Mouse (Mus musculus) kidney, embryonic 16.5 days (tissue): Measurements from ENCODE around the gene Gcnt1. TPM values are rescaled to one million over a fixed set of nuclear protein-coding genes. Genes with fewer than 3 reads are reported as not detected.

Source experiments
- ATAC-seq: fragments of 200-750 bp; cut with Nextera tagmentation; 2 replicates; pipeline ENCODE4 v1.8.0; 2017; ENCODE audit warnings: moderate TSS enrichment; ENCODE audit not compliant: low FRiP score, low TSS enrichment
- H3K27ac ChIP-seq: fragments of 300-500 bp; sonication (generic); 2 replicates; pipeline ENCODE4 v1.5.1; 2014; ENCODE audit warnings: low read length
- H3K27me3 ChIP-seq: fragments of 300-500 bp; sonication (generic); 2 replicates; pipeline ENCODE4 v1.6.1; 2014; ENCODE audit warnings: low read length, control low read depth, mixed read lengths; ENCODE audit not compliant: insufficient read depth
- H3K36me3 ChIP-seq: fragments of 300-500 bp; sonication (generic); 2 replicates; pipeline ENCODE4 v1.6.1; 2014; ENCODE audit warnings: low read length, control low read depth, mixed read lengths; ENCODE audit not compliant: insufficient read depth
- H3K4me1 ChIP-seq: fragments of 300-500 bp; sonication (generic); 2 replicates; pipeline ENCODE4 v1.6.1; 2014; ENCODE audit warnings: low read length, control low read depth, mixed read lengths; ENCODE audit not compliant: insufficient read depth
- H3K4me2 ChIP-seq: fragments of 300-500 bp; sonication (generic); replicated peaks from 2 replicates; pipeline ENCODE4 v1.6.1; 2014; ENCODE audit warnings: low read depth, low read length
- H3K4me3 ChIP-seq: fragments of 300-500 bp; sonication (generic); 2 replicates; pipeline ENCODE4 v1.5.1; 2014; ENCODE audit warnings: mild to moderate bottlenecking, low read length
- H3K9ac ChIP-seq: fragments of 300-500 bp; sonication (generic); replicated peaks from 2 replicates; pipeline ENCODE4 v1.6.1; 2014; ENCODE audit warnings: low read length
- H3K9me3 ChIP-seq: fragments of 300-500 bp; sonication (generic); 2 replicates; pipeline ENCODE4 v1.6.1; 2016; ENCODE audit warnings: low read length, control low read depth
- WGBS: fragments of 180-500 bp; shearing (Covaris S2); extraction: QIAGEN DNeasy Blood & Tissue Kit; methylation state at CpG from one replicate; pipeline ENCODE4 v1.1.7; 2014; 5-methylcytosine and 5-hydroxymethylcytosine counted together
- polyA plus RNA-seq: library from polyadenylated mRNA; unstranded; fragments of >200 nt; fragmentation: Nextera tagmentation; extraction: Ambion mirVana; gene quantifications from 2 replicates; pipeline ENCODE4 v1.2.1, GENCODE M21; 2015

Gene Gcnt1
- polyA plus RNA-seq, result 42.4 and 42.5 TPM in 2 replicates

GRCm38 (mm10) chr19:17372701-17373100 is at the start of gene Gcnt1:
TSS of gene Gcnt1 (minus strand) at chr19:17372844.
- H3K4me2 ChIP-seq, result 0 out of 2 replicates have a peak within 1 kb of the TSS, but pooled peaks have one; percentile 7
- no peaks in the 10 kb centered on the region for H3K4me1 ChIP-seq
- peak within 1 kb of the TSS; percentile 68 for H3K27ac ChIP-seq
- H3K9ac ChIP-seq, result 0 out of 2 replicates have a peak within 1 kb of the TSS, but pooled peaks have one; percentile 11
- peak; percentile 75; the same call in 1 of the 2 replicates for ATAC-seq
- H3K36me3 ChIP-seq, result no peaks in the 10 kb centered on the region
- H3K27me3 ChIP-seq, result no peaks in the 10 kb centered on the region
- H3K9me3 ChIP-seq, result no peaks in the 10 kb centered on the region
- 75% methylated on average over 3 of the region's 3 CpGs for WGBS
- H3K4me3 ChIP-seq, result peak within 1 kb of the TSS; percentile 8; the same call in 1 of the 2 replicates

GRCm38 (mm10) chr19:17417855-17418254 is 45.2 kb upstream of the Gcnt1 start:
- Histone ChIP-seq H3K9ac (no peak overlapping the region), H3K9me3 (no peaks in the 10 kb centered on the region), H3K27me3 (no peaks in the 10 kb centered on the region), H3K4me1 (no peaks in the 10 kb centered on the region), H3K4me3 (no peak overlapping the region), H3K27ac (no peak overlapping the region), H3K36me3 (no peaks in the 10 kb centered on the region), H3K4me2 (no peak overlapping the region)
- 54% methylated on average over 1 of the region's 1 CpGs for WGBS
- no peak for ATAC-seq

- Histone ChIP-seq H3K4me1 (no peaks in the 10 kb centered on the region), H3K27ac (no peak overlapping the region), H3K9ac (no peak overlapping the region), H3K4me3 (no peak overlapping the region), H3K27me3 (no peaks in the 10 kb centered on the region), H3K4me2 (no peak overlapping the region), H3K9me3 (no peaks in the 10 kb centered on the region), H3K36me3 (no peaks in the 10 kb centered on the region)
- WGBS, result 35% methylated on average over 4 of the region's 4 CpGs
- ATAC-seq, result no peak; the same call in 1 of the 2 replicates
Observed at GRCm38 (mm10) chr19:17412915-17413459, 40.3 kb upstream of the Gcnt1 start.

DNA sequence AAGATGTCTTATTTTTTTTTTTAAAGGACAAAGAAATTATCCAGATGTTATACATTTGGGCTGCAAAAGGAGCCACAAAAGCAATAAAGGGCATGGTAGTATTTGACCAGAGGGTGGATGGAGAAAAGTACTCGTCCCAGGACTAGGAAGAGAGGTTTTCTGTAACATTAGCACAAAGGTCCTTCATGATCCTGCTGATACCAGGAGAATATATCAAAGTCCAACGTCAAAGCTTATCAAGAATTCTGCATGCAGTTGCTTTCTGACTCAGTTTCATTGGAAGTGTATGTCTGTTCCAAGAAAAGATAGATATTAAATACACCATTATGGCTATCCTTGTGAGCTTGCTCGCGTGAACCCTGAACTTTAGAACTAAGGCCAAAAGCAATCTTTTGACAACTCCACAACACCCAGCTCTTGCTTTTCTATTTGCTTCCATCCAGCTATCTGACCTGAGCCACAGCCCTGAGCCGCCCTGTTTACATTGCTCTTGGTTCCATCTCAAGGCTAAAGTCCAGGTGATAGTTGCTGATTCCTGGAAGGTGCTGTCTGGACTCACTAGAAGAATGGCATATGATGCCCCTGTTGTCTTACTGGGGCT is 37.9 kb upstream of the Gcnt1 start:
- peaks cover 6% of the 10 kb centered on the region for H3K9me3 ChIP-seq
- 86% methylated on average over 5 of the region's 5 CpGs for WGBS
- H3K27me3 ChIP-seq, result no peaks in the 10 kb centered on the region
- H3K4me2 ChIP-seq, result no peak overlapping the region
- H3K27ac ChIP-seq, result no peak overlapping the region
- H3K4me3 ChIP-seq, result no peak overlapping the region
- no peak for ATAC-seq
- no peaks in the 10 kb centered on the region for H3K4me1 ChIP-seq
- H3K36me3 ChIP-seq, result 0 out of 2 replicates have a peak, but pooled peaks cover 4% of the 10 kb centered on the region
- H3K9ac ChIP-seq, result no peak overlapping the region

GRCm38 (mm10) chr19:17409351-17409750 is 36.7 kb upstream of the Gcnt1 start:
- Histone ChIP-seq H3K27me3 (no peaks in the 10 kb centered on the region), H3K36me3 (0 out of 2 replicates have a peak, but pooled peaks cover 4% of the 10 kb centered on the region), H3K4me3 (no peak overlapping the region), H3K9ac (no peak overlapping the region), H3K4me1 (no peaks in the 10 kb centered on the region), H3K4me2 (no peak overlapping the region), H3K9me3 (peaks cover 6% of the 10 kb centered on the region), H3K27ac (no peak overlapping the region)
- no peak for ATAC-seq
- WGBS, result 77% methylated on average over 3 of the region's 3 CpGs

GRCm38 (mm10) chr19:17408591-17408990 is 35.9 kb upstream of the Gcnt1 start:
- Histone ChIP-seq H3K27ac (no peak overlapping the region), H3K9me3 (peaks cover 6% of the 10 kb centered on the region), H3K36me3 (0 out of 2 replicates have a peak, but pooled peaks cover 4% of the 10 kb centered on the region), H3K4me3 (no peak overlapping the region), H3K27me3 (no peaks in the 10 kb centered on the region), H3K9ac (no peak overlapping the region), H3K4me2 (no peak overlapping the region), H3K4me1 (no peaks in the 10 kb centered on the region)
- no peak for ATAC-seq

DNA sequence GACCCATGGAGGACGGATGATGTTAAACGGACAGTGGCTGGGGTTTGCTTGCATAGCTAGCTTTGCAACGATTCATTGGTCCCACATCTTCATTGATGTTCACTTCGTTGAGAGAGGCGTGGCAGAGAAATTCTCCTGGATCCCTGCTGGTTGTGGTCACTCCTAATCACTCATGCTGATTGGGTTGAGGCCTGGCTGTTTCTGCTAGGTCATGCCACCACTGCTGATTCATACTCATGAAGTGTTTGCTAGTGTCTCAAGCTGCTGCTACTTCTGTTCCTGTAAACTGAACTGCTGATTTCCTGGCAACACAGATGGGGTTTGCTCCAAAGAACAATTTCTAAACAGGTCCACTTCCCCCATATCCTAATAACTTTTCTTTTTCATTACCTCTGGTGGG is 34.2 kb upstream of the Gcnt1 start:
- Histone ChIP-seq H3K27ac (no peak overlapping the region), H3K9ac (no peak overlapping the region), H3K4me1 (no peaks in the 10 kb centered on the region), H3K9me3 (peaks cover 6% of the 10 kb centered on the region), H3K27me3 (no peaks in the 10 kb centered on the region), H3K4me3 (no peak overlapping the region), H3K36me3 (0 out of 2 replicates have a peak, but pooled peaks cover 4% of the 10 kb centered on the region), H3K4me2 (no peak overlapping the region)
- 96% methylated on average over 5 of the region's 5 CpGs for WGBS
- ATAC-seq, result no peak

DNA sequence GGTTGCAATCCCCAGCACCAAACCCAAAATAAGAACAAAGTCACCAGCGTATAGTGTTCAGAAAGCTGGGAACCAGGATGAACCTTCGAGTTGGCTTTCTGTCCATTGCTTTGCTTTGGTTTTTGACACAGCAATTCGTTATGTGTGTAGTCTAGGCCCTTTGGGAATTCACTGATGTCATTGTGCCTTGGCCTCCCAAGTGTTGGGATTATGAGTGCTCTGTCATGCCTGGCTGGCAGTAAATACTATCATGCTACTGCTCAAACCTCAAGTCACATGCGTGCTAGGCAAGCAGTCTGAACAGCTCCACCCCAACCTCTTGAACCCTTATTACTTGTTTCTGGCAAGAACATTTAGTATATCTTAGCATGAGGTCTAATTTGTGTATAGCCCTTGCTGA is 30.5 kb upstream of the Gcnt1 start:
- Histone ChIP-seq H3K27ac (no peak overlapping the region), H3K27me3 (no peaks in the 10 kb centered on the region), H3K4me2 (no peak overlapping the region), H3K9me3 (peaks cover 6% of the 10 kb centered on the region), H3K36me3 (peaks cover 13% of the 10 kb centered on the region), H3K9ac (no peak overlapping the region), H3K4me3 (no peak overlapping the region), H3K4me1 (no peaks in the 10 kb centered on the region)
- 85% methylated on average over 4 of the region's 4 CpGs for WGBS
- ATAC-seq, result no peak

GRCm38 (mm10) chr19:17400571-17400970 is 27.9 kb upstream of the Gcnt1 start:
- WGBS, result 42% methylated on average over 4 of the region's 4 CpGs

DNA sequence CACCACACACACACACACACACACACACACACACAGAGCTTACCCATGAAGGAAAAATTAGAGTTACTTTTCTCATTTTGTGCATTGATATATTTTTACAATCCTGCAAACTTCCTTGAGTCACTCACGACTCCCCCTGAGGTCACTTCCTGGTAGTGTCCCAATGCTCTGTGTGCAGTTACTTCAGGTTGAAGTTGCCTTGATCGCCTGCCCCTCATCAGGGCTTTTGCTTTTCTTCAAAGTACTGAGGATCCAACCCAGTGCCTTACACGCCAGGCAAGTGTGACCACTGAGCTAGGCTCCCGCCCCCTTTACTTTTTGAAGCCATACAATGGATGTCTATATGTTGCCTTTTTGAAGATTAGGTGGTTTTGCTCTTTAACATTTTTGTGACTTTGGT is 27.3 kb upstream of the Gcnt1 start:
- ATAC-seq, result no peak
- 88% methylated on average over 4 of the region's 4 CpGs for WGBS
- no peak overlapping the region for H3K27ac ChIP-seq

More at GRCm38 (mm10) chr19:17400571-17400970, 27.9 kb upstream of the Gcnt1 start:
- Histone ChIP-seq H3K27me3 (no peaks in the 10 kb centered on the region), H3K36me3 (peaks cover 18% of the 10 kb centered on the region), H3K9me3 (no peaks in the 10 kb centered on the region), H3K9ac (no peak overlapping the region), H3K4me2 (no peak overlapping the region), H3K4me1 (no peaks in the 10 kb centered on the region), H3K27ac (no peak overlapping the region), H3K4me3 (no peak overlapping the region)
- no peak for ATAC-seq

More for the DNA sequence above, 27.3 kb upstream of the Gcnt1 start:
- no peak overlapping the region for H3K4me3 ChIP-seq
- H3K27me3 ChIP-seq, result no peaks in the 10 kb centered on the region
- peaks cover 5% of the 10 kb centered on the region for H3K4me1 ChIP-seq
- peaks cover 18% of the 10 kb centered on the region for H3K36me3 ChIP-seq
- H3K4me2 ChIP-seq, result no peak overlapping the region
- no peak overlapping the region for H3K9ac ChIP-seq
- no peaks in the 10 kb centered on the region for H3K9me3 ChIP-seq
